In genomic region chr9:57910254-57911160, GRCm38 (mm10) we compare ENCODE assay signal across 8 mouse cellular contexts. TPM values are rescaled to one million over a fixed set of nuclear protein-coding genes. Genes with fewer than 3 reads are reported as not detected.
A peak's percentile ranks its signal among the peaks of the same experiment; 100 is the strongest.
DNase-seq lines count a peak whose midpoint lies in the region; ATAC-seq lines count a peak whose summit lies in the region.

Ubl7 (plus strand) TSS chr9:57910979.

- H3K4me2 ChIP-seq in hindbrain, embryonic 12.5 days (replicated peaks): peak within 1 kb of the TSS; percentile 68

- peaks cover 15% of the 10 kb centered on the region for H3K4me1 ChIP-seq in hindbrain, embryonic 12.5 days

- peak; percentile 96 for ATAC-seq in hindbrain, embryonic 12.5 days (ENCODE audit: low FRiP score)

- WGBS in hindbrain, embryonic 12.5 days: under 1% methylated on average over 47 of the region's 47 CpGs

- no peaks in the 10 kb centered on the region for H3K9me3 ChIP-seq in hindbrain, embryonic 12.5 days (replicated peaks)

- H3K27me3 ChIP-seq in hindbrain, embryonic 12.5 days: no peaks in the 10 kb centered on the region

- peak within 1 kb of the TSS; percentile 76 for H3K27ac ChIP-seq in hindbrain, embryonic 12.5 days

- H3K9ac ChIP-seq in hindbrain, embryonic 12.5 days: peak within 1 kb of the TSS; percentile 69

- peak; percentile 93 for DNase-seq in NIH3T3 (ENCODE audit: low read depth)
- peak; percentile 92 to 94 for DNase-seq in cerebellum, postnatal 10 days
- peak; percentile 81 to 86 for DNase-seq in frontal cortex, postnatal 10 days (ENCODE audit: low spot score in 2 of 2)
- peak; percentile 85 to 93 for DNase-seq in layer of hippocampus, postnatal 14 days (ENCODE audit: low spot score in 2 of 2)
- peak; percentile 92 for DNase-seq in lung, postnatal 14 days
- DNase-seq in retina, adult 2 months (ENCODE audit: low read depth, low spot score): peak; percentile 75
- peak; percentile 88 to 92 for DNase-seq in thymus, postnatal 36 days

- peaks cover 6% of the 10 kb centered on the region for H3K36me3 ChIP-seq in hindbrain, embryonic 12.5 days

- peak within 1 kb of the TSS; percentile 65 for H3K4me3 ChIP-seq in hindbrain, embryonic 12.5 days

RNA-seq across cellular contexts. Expression of gene Ubl7, which starts in this region (rescaled TPM):
- 143 and 144 TPM in 2 replicates for polyA plus RNA-seq in hindbrain, embryonic 12.5 days (2016; fragmentation: Nextera tagmentation; extraction: Ambion mirVana)
- 10 to 100 TPM; 97.5 to 98.6 TPM for total RNA-seq in layer of hippocampus, postnatal 14 days (2021)

Comparison
In these comparisons a context has a peak if more than half of its experiments do, and no peak if none do; other contexts are left out.
1. Peak in every context shown above with its lines: DNase-seq, ATAC-seq, H3K4me3 ChIP-seq and H3K27ac ChIP-seq.